Mouse (Mus musculus): ENCODE results near the gene Rnase4. TPM values are rescaled to one million over a fixed set of nuclear protein-coding genes. Genes with fewer than 3 reads are reported as not detected.

Rnase4 gene
- total RNA-seq (2021) = 10 to 100 TPM; 45.4 to 46.9 TPM

DNA sequence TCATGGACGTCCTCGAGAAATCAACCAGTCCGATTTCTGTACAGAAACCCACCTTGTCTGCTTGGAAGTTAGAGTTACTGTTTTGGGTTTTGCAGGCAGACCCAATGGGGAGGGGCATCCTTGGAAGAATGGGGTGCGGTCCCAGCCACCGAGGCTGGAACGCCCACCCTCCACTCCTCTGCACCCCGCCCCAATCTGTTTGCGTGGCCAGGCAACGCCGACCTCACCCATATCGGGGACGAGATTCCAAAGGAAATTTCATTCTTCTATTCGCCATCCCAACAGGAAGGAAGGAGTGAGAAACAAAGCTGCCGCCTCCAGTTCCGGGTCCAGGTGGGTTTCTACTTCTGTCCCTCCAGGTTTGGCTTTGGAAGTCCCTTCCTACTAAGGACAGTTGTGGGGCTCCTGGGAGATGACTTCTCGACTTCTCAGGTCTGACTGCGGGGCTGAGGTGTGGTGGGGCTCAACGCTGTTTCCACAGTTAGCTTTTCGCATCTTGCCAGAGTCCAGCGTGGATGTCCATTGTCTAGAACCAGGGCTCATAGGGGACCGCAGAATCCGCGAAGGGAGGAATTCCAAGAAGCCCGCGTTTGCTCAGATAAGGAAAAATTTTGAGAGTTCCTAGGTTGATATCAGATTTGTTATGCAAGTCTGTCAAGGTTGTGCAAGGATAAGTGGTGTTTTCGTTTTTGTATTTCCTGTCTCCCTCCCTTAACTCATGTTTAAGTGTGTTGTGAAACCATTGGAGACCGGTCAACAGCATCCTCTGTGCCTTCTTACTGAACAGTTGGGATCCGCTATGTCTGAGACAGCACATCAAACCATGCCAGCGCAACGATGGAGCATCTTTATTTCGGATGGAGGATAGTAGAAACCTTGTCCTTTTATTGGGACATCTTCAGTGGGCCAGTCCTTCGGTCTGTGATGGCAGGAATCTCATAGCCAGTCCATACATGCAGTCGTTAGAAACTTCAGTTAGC lies at the start of gene Rnase4, which contains the start of gene Ang:
TSS of gene Rnase4 (plus strand) at position 157 of the 980 bp plus-strand sequence.
TSS of gene Ang (plus strand) at position 230 of the 980 bp plus-strand sequence.
- intact Hi-C loops (cut with DNase I) = no loop called here
- peak; percentile 72 to 76 for DNase-seq

DNA sequence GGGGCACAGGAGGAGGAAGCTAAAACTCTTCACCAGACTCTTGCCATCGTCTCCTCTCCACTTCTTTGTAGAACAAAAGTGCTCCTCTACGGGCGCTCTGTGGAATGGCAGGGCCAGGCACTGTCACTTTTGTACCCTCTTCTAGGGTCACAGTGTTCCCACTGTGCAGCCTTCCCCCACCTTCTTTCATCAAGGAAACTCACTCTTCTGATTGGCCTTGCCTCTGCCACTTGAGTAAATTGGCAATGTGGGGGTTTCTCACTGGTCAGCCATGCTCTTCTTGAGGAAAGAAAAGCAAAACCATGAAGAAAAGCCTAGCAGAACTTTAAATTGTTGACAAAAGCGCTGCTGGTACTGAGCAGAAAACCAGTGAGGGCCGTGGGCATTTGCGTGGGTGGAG lies 49.1 kb upstream of the Rnase4 start, which contains the start of gene Rnase9:
TSS of gene Rnase9 (minus strand) at position 101 of the 400 bp plus-strand sequence.
- intact Hi-C loops (cut with DNase I) = no loop called here
- no peak for DNase-seq

DNA sequence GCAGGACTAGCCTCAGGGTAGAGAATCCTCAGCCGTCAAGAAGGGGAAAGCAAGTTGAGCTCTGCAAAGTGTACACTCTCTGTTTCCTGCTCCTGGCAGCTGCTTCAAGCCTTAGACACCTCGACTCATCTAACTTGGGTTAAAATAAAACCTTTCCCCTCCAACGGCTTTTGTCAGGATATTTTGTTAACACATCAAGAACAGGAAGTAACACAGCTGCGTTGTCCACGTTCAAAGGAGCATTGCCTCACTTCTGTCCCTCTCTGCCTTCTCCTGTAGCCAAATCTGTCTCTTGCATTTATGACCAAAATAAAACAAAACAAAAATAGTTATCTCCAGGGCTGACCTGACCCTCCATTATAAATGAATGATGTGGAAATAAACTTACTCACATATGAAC lies 43.0 kb upstream of the Rnase4 start:
- intact Hi-C loops (cut with DNase I) = no loop called here
- DNase-seq = no peak

DNA sequence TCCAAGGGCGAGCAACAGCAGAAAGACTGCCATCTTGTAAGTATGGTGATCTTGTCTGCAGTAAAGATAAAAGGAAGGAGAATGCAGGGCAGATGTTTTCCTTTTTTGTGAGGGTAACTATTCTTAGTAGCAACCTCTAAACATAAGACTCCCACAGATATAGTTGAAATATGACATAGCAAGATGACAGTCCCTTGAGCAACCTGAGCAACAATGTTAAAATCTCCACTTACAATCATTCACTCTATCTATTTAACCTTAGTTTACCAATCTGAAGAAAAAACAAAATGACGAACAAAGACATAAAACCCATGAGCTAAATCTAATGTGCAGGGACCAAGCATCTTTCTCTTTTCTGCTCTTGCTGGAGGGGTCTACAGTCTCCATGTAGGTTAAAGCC lies 40.8 kb upstream of the Rnase4 start, which contains the start of gene Rnase11:
TSS of gene Rnase11 (minus strand) at position 101 of the 400 bp plus-strand sequence.
- no peak for DNase-seq
- intact Hi-C loops (cut with DNase I) = no loop called here

DNA sequence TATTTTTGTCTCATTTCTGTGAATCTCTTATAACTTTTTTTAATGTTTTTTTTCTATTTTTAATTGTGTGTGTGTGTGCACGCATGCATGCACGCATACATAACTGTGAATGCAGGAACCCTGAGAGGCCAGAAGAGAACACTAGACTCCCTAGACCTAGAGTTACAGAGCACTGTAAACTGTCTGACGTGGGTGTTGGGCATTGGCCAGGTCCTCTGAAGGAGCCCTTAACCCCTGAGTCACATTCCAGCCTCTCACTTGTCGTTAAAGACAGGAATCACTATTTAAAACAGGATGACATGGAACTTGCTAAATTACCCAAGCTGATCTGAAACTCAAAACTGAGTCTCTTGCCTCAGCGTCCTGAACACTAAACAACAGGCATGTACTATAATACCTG lies 38.9 kb upstream of the Rnase4 start:
- DNase-seq = no peak
- intact Hi-C loops (cut with DNase I) = no loop called here

DNA sequence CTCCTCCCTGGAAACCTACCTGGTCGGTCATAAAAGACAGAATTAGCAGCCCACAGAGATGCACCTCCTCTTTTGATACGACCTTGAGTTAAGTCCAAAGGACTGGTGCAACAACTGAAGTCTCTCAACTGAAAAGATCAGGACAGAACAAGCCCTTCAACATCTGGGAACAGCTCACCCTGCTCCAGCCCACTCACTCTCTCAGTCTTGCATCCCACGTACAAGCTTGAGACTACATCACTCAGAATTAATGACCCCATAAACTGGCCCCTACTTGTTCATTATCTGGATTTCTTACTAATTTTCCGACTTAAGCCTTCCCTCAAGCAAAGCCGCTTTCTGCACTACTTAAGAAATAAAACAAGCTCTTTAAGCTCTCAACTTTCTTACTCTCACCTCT lies 37.7 kb upstream of the Rnase4 start:
- intact Hi-C loops (cut with DNase I) = no loop called here
- DNase-seq = no peak

DNA sequence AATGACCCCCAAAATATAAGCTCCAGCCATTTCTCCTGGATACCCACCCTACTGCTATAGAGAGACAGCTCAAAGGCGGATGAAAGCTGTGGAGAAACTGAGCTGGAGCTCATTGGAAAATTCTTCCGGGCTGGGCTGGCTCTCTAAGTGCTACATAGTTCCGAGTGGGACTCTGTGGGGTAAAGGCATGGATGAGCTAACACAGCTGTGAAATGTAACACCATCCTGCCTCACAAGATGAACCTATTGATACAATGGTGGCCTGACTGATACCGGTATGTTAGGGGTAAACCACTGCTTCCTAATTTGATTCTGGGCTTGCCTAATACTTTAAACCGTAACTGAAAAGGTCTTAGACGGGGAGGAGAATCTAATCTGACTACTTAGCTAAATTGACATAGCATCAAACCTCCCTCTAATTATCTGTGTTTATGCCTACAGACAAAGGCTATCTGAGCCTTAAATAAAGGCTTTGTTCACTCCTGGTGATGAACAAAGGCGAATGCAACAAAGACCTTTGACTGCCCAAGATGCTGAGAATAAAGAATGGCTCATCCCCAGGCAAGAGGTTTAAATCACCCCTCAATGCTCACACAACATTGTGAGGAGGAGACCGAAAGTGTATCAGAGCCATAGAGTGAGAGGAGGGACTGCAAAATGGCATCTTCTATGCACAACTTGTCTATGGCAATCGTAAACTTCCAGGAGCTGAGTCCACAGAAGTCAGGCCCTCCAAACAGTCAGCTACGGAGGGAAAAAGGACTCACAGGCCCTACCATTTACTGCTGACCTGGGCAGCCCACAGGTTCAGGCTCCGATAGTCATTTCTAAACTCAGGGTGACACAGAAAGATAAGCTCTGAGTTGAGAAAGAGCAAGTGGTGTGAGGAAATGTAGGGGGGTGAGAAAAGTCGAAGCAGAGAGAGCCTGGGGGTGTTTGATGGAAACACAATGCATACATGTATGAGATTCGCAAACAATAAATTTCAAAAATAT lies 36.3 kb upstream of the Rnase4 start:
- no peak for DNase-seq
- intact Hi-C loops (cut with DNase I) = no loop called here

DNA sequence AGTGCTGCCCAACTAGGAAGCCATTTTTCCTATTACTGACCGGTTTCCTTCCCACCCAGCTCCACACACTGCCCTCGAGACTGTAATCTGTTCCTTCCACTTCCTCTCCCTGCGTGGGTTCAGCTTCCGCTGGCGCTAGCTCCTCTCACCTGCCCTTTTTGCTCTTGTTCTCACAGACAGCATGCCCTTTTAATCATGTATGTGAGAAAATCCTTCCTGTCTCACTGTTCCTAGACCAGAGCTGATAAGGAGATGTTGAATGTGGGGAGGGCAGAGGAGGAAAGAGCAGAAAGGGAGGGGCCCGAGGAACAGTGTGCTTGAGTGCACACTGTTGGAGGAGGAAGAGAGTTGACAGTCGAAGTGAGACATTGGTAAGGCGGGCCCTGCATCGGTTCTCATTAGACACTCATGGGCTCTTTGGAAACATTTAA lies 33.5 kb upstream of the Rnase4 start, which contains the start of gene Rnase12:
TSS of gene Rnase12 (minus strand) at position 261 of the 431 bp plus-strand sequence.
- intact Hi-C loops (cut with DNase I) = no loop called here
- DNase-seq = no peak

DNA sequence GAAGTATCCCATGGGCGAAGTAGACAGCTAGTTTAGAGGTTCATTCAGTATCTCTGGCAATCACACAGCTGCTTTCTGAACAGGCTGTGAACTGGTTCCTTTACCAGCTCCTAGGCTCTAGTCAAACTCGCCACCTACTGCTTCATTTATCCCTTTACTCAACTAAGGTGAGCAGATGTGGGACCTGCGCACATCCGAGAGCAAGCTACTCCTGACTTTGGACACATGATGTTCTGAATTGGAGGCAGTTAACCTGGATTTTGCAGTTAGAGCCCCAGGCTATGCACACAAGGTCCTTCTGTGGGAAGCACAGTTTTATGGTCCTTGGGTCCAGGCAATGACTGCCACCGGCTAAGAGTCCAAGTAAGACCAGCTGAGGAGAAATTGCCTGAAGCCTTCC lies 30.1 kb upstream of the Rnase4 start:
- no peak for DNase-seq
- intact Hi-C loops (cut with DNase I) = loop anchor here (5.0 kb wide), 2 partner anchors 103 to 128 kb away; partner anchors contain the start of genes Pip4p1, Pnp and Pnp2

DNA sequence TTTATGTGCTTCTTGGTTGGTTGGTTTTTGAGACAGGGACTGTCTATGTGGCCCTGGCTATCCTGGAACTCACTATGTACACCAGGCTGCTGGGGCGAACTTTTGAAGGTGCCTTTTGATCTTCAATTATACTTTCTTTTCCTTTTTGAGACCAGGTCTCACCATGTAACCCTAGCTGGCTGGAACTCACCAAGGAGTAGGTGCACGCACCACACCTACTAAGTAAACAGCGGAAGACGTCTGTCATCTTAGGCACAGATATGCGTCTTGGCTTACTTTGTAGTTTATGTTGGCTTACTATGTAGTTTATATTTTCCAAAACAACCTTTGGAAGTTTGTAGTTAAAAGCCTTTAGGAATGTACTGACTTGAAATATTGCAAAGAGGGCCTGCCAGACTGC lies 21.9 kb upstream of the Rnase4 start:
- DNase-seq = no peak
- intact Hi-C loops (cut with DNase I) = no loop called here

DNA sequence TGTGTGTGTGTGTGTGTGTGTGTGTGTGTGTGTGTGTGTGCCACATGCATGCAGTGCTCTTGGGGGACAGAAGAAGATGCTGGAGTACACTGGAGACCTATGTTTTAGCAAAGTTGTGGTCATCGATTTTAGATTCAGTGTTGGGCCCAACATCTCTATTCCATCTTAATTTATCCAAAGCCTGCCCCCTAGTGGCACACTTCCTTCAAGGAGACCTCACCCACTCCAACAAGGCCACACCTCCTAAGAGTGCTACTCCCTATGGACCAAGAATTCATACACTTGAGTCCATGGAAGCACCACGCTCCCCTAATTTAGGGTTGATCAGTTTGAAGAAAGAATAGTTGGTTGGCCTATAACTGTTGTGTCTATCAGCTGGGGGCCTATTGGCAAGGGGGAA lies 21.3 kb upstream of the Rnase4 start:
- peak in 1 of 2 experiments; percentile 47 for DNase-seq
- intact Hi-C loops (cut with DNase I) = no loop called here

DNA sequence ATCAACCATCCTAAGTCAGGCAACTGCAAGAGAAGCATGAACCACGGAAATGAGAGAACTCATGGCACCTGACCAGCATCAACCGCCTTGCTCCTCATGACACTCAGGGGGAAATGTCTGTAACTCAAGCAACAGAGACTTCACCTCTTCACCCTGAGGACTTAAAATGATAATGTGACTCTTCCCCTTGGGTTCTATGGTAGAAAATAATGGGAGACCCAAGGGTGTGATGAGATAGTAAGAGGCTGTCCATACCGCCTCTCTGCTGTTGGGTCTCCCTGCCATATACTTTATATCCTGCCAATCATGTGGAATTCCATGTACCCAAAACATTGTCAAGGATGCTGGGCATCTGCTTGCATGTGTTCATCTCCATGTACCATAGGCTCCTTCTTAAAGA lies 16.5 kb upstream of the Rnase4 start, which contains the start of gene Olfr750:
TSS of gene Olfr750 (minus strand) at position 101 of the 400 bp plus-strand sequence.
- intact Hi-C loops (cut with DNase I) = no loop called here
- DNase-seq = no peak

DNA sequence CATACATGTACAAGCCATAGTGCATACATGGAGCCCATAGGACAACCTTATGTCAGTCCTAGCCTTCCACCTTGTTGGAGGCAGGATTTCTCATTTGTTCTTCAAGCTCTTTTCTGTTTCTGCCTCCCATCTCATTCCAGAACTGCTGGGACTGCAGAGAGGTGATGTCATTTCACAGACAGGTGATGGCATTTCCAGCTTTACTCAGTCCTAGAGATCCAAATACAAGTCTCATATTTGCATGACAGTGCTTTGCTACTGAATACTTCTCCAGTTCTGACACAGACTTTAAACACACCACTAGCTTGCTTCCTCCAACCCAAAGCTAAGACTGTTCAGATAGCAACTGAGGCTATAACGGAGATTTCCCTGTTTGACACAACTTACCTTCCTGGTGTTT lies 11.7 kb upstream of the Rnase4 start:
- intact Hi-C loops (cut with DNase I) = no loop called here
- no peak for DNase-seq

DNA sequence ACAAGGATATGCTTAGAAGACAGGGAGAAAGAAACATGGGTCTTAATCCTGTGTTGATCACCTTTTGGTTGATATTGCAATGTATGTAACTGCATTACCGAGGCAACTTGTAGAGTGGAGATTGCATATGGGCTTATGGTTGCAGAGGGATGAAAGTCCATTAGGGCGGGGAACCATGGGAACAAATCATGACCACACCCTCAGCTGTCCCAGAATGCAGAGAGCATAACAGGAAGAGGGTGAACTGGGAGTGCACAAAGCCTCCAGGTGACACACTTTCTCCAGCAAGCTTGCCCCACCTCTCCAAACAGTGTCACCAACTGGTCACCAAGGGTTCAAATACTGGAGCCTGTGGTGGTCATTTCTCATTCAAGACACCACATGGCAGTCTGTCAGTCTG lies 9.8 kb upstream of the Rnase4 start:
- intact Hi-C loops (cut with DNase I) = no loop called here
- no peak for DNase-seq

DNA sequence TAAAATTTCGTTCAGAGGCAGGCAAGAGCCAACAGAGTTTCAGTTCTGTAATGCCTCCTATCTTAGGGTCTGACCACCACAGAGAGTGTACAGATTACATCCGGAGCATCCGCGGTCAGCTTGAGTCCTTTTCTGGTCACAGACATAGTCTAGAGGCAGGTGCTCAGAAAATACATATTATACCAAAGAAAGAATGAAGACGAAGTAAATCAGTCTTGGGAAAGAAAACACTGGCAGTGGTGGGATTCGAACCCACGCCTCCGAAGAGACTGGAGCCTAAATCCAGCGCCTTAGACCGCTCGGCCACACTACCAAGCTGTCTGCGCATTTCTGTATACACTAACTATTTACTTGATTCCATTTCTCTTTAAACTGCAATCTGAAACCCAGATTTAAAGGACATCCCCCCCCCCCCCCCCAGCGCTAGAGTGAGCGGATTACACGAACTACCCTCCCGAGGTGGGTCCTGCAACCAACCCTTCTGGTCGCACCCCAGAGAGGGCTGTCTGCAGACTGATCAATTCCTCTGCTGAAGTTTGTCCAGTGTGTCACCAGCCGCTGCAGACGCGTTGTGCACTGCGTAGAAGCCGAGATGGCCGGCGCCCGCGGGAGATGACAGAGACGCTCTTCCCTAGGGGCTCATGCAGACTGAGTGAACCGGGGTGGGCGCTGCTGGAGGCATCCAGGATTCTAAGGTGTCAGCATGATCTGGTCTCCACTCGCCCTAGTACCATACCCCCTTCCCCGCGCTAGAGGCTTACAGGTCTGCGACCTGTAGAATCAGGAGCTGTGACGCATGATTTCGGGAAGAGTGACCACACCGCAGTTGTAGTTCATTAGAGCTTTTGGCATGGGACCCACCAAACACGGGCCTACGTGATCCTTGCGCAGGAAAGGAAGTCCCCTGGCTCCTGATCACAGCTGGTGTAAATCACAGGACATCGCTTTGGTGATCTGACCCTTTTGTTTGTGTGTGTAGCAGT lies 8.0 kb upstream of the Rnase4 start:
- intact Hi-C loops (cut with DNase I) = no loop called here
- DNase-seq = peak; percentile 64 to 67

DNA sequence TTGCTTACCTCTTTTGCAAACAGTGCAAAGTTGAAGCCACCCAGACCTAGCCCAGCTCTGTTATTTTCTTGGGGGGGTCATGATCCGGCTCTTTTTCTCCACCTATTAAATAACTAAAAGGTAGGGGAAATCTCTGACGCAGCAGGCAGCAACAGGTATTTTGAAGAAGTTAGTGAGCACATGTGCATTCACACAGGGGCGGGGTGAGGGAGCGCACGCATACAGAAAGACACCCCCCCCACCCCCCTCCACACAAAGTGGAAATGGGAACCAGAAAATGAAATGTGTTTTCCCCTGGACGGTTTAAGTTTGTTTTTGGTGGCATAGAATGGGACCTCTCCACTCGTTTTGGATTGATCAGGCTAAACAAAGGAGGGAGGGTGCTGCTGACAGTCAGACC lies 7.1 kb upstream of the Rnase4 start:
- intact Hi-C loops (cut with DNase I) = no loop called here
- DNase-seq = no peak

DNA sequence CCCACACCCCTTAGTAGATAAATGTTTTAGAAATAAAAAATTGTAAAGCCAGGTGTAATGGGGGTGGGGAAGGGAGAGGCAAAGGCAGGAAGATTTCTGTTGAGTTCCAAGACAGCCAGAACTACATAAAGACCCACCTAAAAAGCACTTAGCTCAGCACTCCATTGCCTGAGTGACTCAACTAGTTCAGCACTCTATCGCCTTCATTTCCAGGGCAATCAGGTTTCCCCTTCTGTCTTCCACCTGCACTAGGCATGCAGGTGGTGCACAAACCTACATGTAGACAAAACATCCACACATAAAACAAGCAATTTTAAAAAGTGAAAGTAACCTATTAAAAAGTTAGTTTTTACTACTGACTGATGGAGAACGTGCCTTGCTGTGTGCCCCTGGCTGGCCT lies 5.8 kb upstream of the Rnase4 start:
- intact Hi-C loops (cut with DNase I) = no loop called here
- DNase-seq = no peak

DNA sequence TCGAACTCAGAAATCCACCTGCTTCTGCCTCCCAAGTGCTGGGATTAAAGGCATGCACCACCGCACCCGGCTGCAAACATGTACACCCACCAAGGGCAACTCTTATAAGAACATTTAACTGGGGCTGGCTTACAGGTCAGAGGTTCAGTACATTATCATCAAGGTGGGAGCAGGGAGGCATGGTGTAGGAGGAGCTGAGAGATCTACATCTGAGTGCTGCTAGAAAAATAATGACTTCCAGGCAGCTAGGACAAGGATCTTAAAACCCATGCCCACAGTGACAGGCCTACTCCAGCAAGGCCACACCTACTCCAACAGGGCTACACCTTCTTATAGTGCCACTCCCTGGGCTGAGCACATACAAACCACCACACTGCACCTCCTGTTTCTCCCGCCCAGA lies 5.0 kb upstream of the Rnase4 start:
- DNase-seq = no peak
- intact Hi-C loops (cut with DNase I) = no loop called here

DNA sequence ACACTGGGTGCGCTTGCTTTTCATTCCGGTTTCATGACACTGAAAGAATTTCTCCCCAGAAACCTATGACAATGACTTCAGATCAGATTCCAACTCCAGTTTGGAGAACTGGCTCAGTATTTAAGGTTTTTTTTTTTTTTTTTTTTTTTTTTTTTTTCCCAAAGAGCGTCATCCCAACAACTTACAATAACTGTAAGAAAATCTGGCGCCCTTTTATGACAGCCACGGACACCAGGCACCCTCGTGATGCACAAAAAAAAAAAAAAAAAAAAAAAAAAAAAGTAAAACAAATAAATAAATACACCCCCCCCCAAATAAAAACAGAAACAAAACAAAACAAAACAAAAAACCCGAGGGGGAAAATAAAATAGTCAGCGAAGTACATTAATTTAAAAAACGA lies 3.1 kb upstream of the Rnase4 start:
- intact Hi-C loops (cut with DNase I) = loop anchor here (2.0 kb wide), 1 partner anchor 281 kb away; the partner anchor contains the start of genes Ccnb1ip1 and Parp2
- no peak for DNase-seq

Data from heart, postnatal 10 days (tissue).